Mouse (Mus musculus) ES-Bruce4 (cell line): Measurements from ENCODE around the gene Slc7a11.

Source experiments
- CTCF ChIP-seq: IDR thresholded peaks from one replicate; pipeline ENCODE4 v1.8.1; 2011; ENCODE audit warnings: low read depth, low read length
- EP300 ChIP-seq: IDR thresholded peaks from 2 replicates; pipeline ENCODE4 v1.6.1; 2011; ENCODE audit warnings: low read depth, low read length; ENCODE audit not compliant: insufficient read depth

GRCm38 (mm10) chr3:50094404-50095092 lies 348.9 kb downstream of the Slc7a11 start:
- TF ChIP-seq CTCF (no peak), EP300 (no peak)
